Mouse (Mus musculus) hindlimb bud, embryonic 11.5 days (tissue): ENCODE data around the gene Ercc4.
A peak's percentile ranks its signal among the peaks of the same experiment; 100 is the strongest.
"Not testable (repeated sequence)": the region's sequence is repeated elsewhere in the genome, so short reads cannot be mapped to it uniquely, and the experiment has no call there.

Source experiments
- DNase-seq: peaks from one replicate; pipeline ENCODE4 v3.0.0-alpha.2; 2012; ENCODE audit warnings: low read depth, low spot score; ENCODE audit errors: extremely low spot score

The Ercc4 gene

DNA sequence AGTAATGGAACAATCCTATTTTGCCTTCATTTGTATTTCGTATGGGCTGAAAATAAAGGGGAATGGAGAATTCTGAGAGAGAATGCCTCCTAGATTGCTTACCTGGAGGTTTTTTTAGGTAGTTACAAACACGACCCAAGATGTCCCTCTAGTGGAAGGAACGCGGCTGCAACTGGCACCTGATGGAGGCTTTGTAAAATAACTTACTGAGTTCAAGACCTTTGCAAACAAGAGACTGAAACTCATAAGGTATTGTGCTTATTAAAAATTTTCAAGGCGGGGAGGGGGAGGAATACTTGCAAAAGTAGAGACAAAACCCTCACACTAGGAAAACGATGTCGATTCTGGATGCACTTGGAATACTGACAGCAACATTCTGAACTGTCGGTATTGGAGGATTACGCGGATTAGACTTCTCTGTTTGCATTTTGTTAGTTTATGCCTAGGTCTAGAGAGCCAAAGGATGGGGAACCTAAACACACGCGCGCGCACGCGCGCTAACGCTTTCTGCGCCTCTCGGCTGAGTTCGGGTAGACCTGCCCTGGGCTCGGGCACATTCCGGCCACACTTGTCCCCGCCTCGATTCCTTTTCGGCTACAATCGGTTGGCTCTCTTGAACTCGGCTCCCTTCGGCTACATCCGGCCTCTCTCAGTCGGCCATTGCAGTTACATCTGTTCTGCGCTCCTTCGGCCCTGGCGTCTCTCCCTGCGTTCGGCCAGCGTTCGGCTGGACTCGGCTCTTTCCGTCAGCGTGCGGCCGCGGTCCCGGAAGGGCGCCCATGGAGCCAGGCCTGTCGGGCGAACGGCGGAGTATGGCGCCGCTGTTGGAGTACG lies at the start of gene Ercc4:
Gene Ercc4, plus strand, starts transcription at position 529 of the 834 bp plus-strand sequence.
- DNase-seq: peak; percentile 86

GRCm38 (mm10) chr16:13061113-13061512 lies 48.4 kb upstream of the Ercc4 start:
- no peak for DNase-seq

DNA sequence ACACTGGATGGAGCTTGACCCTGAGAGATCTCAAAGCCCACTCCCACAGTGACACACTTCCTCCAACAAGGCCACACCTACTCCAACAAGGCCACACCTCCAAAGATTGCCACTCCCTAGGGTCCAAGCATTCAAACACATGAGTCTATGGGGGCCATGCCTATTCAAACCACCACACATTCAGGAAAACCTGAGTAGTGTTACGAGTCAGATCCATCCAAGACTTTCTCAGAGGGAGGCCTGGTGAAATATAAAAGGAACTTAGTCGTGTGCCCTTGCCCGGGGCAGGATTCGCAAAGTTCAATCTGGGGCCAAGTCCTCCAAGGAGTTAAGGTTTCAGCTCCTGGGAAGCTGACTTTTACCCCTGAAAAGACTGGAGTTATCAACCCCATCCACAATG lies 35.3 kb upstream of the Ercc4 start:
- DNase-seq: no peak

- DNase-seq: no peak
These were observed 29.3 kb upstream of the Ercc4 start for GRCm38 (mm10) chr16:13080161-13080560.

- no peak for DNase-seq
These were observed 26.2 kb upstream of the Ercc4 start for GRCm38 (mm10) chr16:13083155-13083798.

DNA sequence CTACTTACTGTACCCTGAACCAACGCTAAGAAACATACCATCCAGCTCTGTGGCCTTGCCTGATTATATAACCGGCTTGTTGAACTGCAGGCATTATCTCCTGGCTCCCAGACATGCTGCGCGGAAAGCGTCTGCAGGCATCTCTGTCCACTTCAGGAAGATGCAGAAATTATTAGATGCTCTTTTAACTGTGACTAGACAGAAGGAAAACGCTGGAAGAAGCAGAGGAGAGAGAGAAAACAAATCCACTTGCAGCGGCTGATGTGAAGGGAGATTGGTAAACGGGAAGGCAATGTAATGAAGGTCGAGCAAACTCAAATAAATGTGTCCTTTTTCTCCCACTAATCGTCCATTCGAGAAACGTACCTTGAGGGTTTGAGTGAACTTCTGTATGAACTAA lies 1.1 kb upstream of the Ercc4 start:
- DNase-seq: no peak

GRCm38 (mm10) chr16:13109990-13110595 lies 609 bp downstream of the Ercc4 start:
- no peak for DNase-seq

GRCm38 (mm10) chr16:13114821-13115220 lies 5.3 kb downstream of the Ercc4 start:
- no peak for DNase-seq

DNA sequence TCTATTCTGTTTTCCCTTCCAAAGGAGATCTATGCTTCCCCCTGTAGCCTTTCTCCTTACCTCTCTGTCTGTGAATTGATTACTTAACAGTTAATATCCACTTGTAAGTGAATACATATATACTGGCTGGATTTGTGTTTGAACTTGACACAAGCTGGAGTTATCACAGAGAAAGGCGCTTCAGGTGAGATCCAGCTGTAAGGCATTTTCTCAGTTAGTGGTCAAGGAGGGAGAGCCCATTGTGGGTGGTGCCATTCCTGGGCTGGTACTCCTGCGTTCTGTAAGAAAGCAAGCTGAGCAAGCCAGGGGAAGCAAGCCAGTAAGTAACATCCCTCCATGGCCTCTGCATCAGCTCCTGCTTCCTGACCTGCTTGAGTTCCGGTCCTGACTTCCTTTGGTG lies 6.0 kb downstream of the Ercc4 start:
- not testable (repeated sequence) for DNase-seq

GRCm38 (mm10) chr16:13117299-13117966 lies 7.9 kb downstream of the Ercc4 start:
- DNase-seq: peak; percentile 39

DNA sequence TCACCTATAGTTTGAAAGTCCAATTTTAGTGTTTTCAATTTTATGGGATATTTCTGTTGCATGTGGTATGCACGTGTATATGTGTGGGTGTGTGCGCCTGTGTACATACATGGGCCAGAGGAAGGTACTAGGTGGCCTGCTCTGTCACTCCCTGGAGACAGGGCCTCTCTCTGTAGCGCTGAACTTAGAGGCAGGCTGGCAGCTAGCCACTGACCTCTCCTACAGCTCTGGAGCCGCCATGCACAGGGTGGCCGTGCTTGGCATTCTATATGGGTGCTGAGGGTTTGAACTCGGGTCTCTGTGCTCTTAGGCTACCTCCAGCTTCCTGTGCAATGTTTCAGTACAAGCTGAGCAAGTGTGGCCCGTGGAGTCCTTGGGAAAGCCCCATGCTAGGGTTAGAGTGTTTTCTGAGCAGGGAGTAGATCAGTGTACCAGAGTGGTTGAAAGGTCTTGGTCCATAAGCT lies 8.5 kb downstream of the Ercc4 start:
- no peak for DNase-seq

DNA sequence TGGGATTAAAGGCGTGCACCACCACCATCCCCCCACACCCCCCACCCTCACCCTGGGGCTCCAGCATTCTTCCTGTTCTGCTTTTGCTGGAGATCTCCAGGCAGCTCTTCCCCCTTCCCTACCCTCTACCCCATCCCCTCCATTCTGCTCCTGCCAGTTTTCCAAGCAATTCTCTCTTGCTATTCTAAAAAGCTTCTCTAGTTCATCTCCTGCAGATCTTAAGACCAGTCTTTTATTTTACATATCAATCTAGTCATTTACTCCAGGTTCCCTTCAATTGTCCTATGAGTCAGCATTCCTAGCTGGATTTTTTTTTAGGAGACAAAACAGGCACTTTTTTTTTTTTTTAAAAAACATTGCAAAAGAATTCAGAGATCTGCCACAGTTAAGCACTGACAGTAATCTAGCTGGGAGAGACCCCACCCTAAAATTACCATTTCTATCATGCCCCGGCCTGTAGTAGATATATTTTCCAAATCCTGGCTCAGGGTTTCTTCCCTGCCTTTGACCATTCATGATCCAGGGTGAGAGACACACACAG lies 9.3 kb downstream of the Ercc4 start:
- no peak for DNase-seq

DNA sequence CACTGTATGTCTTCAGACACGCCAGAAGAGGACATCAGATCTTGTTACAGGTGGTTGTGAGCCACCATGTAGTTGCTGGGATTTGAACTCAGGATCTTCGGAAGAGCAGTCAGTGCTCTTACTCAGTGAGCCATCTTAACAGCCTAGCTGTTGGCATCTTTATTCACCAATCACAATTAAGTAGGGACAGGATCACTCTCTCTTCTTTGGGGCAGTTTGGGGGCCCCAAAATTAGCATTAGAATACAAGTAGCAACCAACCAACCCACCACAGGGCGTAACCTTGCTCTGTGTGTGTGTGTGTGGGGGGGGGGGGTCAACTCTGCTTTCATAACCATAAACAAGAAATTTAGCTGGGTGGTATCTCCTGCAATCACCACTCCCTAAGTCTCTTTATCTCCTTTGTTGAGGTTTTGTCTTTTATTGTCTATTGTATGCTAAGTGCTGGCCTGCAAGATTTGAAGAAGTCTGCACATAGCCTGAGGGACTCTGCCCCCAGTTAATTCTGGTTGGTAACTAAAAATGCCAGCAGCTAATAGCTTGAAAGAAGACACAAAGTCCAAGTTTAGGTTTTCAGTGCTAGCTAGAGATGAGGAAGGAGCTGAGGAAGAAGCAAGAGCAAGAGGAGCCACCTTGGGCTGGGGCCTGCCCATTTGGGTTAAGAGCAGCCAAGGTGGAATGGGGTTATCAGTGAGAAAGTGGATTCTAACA lies 10.3 kb downstream of the Ercc4 start:
- no peak for DNase-seq

DNA sequence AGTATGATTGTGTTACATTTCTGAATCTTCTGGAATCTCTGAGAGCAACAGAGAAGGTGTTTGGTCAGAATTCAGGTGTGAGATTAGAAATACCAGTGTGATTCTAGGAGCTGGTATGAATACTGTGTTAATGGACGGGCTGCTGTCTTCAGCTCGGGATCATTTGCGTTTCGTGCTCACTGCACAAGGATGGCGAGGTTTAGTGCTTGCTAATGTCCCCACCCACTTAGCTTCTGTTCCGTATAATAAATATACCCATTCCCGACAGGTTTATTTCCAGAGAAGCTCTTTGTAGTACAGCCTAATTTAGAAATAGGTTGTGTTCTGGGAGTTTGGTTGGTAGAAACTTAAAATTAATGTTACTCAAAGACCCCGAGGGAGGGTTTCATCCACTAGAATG lies 15.9 kb downstream of the Ercc4 start:
- no peak for DNase-seq

DNA sequence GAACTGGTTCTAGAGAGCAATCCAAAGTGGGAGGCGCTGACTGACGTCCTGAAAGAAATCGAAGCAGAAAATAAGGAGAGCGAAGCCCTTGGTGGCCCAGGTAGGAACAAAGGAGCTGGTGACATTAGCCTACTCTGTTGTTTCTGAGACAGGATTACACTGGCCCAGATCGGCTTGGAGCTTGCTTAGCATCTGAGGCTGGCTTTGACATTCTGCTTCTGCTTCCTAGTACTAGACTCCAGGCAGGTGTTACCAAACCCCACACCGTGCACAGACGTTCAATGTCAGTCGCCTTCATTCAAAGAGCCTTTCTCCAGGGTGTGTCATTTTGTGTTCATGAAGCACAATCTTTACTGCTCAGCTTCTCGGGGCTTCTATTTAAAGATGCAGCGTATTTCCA lies 18.1 kb downstream of the Ercc4 start:
- DNase-seq: no peak

DNA sequence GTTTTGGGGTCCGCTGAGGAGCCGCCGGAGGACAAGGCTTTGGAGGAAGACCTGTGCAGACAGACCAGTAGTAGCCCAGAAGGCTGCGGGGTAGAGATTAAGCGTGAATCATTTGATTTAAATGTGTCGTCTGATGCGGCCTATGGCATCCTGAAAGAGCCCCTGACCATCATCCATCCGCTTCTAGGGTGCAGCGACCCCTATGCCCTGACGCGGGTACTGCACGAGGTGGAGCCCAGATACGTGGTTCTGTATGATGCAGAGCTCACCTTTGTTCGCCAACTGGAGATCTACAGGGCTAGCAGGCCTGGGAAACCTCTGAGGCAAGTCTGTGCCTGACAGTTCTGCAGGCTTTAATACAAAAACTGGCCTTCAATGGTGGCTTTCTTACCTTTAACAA lies 20.9 kb downstream of the Ercc4 start:
- DNase-seq: no peak

GRCm38 (mm10) chr16:13141220-13141619 lies 31.7 kb downstream of the Ercc4 start:
- DNase-seq: no peak

- DNase-seq: no peak
These were observed 34.4 kb downstream of the Ercc4 start for GRCm38 (mm10) chr16:13143932-13144331.

DNA sequence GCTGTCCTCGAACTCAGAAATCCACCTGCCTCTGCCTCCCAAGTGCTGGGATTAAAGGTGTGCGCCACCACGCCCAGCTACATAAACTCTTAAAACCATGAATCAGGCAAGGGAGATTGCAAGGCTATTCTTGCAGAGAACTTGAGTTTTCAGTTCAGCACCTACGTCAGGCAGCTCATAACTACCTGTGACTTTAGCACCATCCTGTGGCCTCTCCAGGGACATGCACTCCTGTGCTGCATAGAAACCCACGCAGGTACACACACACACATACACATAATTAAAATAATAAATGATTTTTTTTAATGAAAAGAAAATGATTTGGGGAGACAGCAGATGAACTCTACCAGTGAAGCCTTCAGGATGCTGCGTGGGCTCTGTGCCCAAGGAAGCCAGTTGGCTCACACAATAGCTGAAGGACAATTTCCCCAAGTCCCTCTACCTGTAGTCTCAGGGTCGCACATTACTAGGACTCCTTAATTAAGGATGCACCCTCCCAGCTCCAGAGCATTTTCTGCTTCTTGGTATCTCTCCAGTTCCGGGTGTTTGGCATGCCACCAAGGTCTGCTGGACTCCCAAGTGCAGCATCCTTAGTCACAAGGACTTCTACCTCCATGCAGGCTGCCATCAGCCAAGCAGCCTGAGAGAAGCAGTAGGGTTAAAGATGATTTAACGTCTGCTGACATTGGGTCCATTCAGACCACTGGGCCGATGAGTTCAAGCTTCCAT lies 35.4 kb downstream of the Ercc4 start:
- DNase-seq: no peak

DNA sequence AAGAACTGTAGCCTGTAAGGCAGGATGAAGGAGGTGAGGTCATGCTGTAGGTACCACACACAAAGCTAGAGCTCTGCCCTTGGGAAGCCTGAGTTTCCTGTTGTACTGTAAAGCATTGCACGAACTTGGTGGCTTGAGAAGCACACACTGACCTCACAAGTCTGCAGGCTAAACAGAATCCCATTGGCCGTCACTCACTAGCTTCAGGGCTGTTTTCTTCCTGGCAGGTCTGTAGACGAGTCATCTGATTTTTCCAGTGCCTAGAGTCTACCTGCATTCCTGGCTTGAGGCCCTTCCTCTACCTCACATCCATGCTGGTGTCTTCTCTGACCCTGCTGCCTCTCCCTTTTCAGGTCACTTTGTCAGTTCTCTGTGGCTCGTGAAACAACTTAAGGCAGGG lies 36.7 kb downstream of the Ercc4 start:
- DNase-seq: no peak
